ENCODE assay signal across 24 mouse cellular contexts in the genomic region with DNA sequence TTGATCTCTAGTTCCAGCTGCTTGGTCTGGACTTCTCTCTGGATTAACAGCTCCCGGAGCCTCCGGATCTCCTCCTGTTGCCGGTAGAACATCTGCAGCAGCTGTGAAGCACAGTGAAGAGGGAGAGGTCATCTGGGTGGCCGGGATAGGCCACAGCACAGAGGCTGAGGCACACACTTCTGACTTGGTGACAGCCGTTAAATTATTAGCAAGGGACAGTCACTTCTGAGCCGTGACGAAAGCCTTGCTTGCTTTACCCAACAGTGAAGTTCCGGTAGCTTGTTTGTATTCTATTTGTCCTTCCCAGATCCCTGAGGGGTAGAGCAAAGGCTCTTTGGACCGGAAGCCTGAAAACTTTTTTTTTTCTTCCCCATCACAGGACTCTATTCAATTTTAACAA.
"Had no signal": no experiment of that assay in that cellular context is flagged by ENCODE, and none has a peak within 500 bp of the region (broad histone marks: within the 10 kb centered on the region; RNA-seq: fewer than 3 reads in every experiment).

No protein-coding gene starts in this region.

- H3K4me2 ChIP-seq: heart, embryonic 12.5 days; hindbrain, embryonic 12.5 days; hindbrain, embryonic 14.5 days; intestine, embryonic 15.5 days; limb, embryonic 12.5 days had no signal

- H3K27ac ChIP-seq: gastrocnemius, adult 2 months; heart, embryonic 10.5 days; hindbrain, embryonic 10.5 days; hindbrain, embryonic 12.5 days; hindbrain, embryonic 14.5 days; intestine, embryonic 15.5 days; layer of hippocampus, adult 2 months; left cerebral cortex, adult 2 months; limb, embryonic 10.5 days; limb, embryonic 12.5 days had no signal

- DNase-seq: gastrocnemius, adult 2 months; gastrocnemius, postnatal 10 days; gastrocnemius, postnatal 25 days; heart, adult 18-20 months; heart, postnatal 10 days; heart, postnatal 4 days; kidney, adult 18-20 months; kidney, adult 8-10 months; kidney, postnatal 10 days; kidney, postnatal 25 days; kidney, postnatal 4 days had no signal

- H3K36me3 ChIP-seq: heart, embryonic 10.5 days; heart, embryonic 12.5 days; hindbrain, embryonic 10.5 days; hindbrain, embryonic 12.5 days; intestine, embryonic 15.5 days; limb, embryonic 10.5 days; limb, embryonic 12.5 days had no signal

- ATAC-seq: hindbrain, embryonic 16.5 days; inflammation-experienced regulatory T-cells, adult 6 months; intestine, embryonic 15.5 days; intestine, postnatal 0 days had no signal

- H3K4me3 ChIP-seq: gastrocnemius, adult 2 months; heart, embryonic 10.5 days; heart, embryonic 12.5 days; hindbrain, embryonic 10.5 days; hindbrain, embryonic 12.5 days; intestine, embryonic 15.5 days; layer of hippocampus, adult 2 months; left cerebral cortex, adult 2 months; limb, embryonic 10.5 days; limb, embryonic 12.5 days had no signal

- H3K9me3 ChIP-seq: heart, embryonic 10.5 days; heart, embryonic 12.5 days; hindbrain, embryonic 10.5 days; hindbrain, embryonic 12.5 days; intestine, embryonic 15.5 days; limb, embryonic 10.5 days; limb, embryonic 12.5 days had no signal

- H3K9ac ChIP-seq: heart, embryonic 12.5 days; hindbrain, embryonic 12.5 days; hindbrain, embryonic 14.5 days; intestine, embryonic 15.5 days; limb, embryonic 12.5 days had no signal
